Mouse (Mus musculus): ENCODE measurements around the gene Fam131a. TPM values are rescaled to one million over a fixed set of nuclear protein-coding genes. Genes with fewer than 3 reads are reported as not detected.

Gene Fam131a
- polyA plus RNA-seq, 1 experiment from 2014 or later: 32.7 TPM

DNA sequence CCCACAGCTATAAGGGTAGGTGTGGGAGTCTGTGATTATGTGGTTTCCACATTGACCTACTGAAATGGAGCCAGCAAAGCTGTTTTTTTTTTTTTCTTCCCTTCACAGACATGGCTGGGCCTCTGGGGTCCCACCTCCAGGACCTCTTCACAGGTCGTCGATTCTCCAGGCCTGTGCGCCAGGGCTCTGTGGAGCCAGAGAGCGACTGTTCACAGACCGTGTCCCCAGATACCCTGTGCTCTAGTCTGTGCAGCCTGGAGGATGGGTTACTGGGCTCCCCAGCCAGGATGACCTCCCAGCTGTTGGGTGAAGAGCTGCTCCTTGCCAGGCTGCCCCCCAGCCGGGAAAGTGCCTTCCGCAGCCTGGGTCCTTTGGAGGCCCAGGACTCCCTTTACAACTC lies 8.3 kb downstream of the Fam131a start:
- peaks cover 65% of the 10 kb centered on the region for H3K36me3 ChIP-seq
- ATAC-seq (ENCODE audit: low FRiP score): no peak; the same call in 1 of the 2 replicates
- H3K4me3 ChIP-seq: no peak overlapping the region
- H3K4me2 ChIP-seq: no peak overlapping the region
- peaks cover 33% of the 10 kb centered on the region for H3K4me1 ChIP-seq (replicated peaks)
- peak overlapping the region; percentile 77 for H3K27ac ChIP-seq
- peak overlapping the region; percentile 60 for H3K9ac ChIP-seq
- no peaks in the 10 kb centered on the region for H3K27me3 ChIP-seq
- no peaks in the 10 kb centered on the region for H3K9me3 ChIP-seq
- WGBS: 31% methylated on average over 7 of the region's 7 CpGs

DNA sequence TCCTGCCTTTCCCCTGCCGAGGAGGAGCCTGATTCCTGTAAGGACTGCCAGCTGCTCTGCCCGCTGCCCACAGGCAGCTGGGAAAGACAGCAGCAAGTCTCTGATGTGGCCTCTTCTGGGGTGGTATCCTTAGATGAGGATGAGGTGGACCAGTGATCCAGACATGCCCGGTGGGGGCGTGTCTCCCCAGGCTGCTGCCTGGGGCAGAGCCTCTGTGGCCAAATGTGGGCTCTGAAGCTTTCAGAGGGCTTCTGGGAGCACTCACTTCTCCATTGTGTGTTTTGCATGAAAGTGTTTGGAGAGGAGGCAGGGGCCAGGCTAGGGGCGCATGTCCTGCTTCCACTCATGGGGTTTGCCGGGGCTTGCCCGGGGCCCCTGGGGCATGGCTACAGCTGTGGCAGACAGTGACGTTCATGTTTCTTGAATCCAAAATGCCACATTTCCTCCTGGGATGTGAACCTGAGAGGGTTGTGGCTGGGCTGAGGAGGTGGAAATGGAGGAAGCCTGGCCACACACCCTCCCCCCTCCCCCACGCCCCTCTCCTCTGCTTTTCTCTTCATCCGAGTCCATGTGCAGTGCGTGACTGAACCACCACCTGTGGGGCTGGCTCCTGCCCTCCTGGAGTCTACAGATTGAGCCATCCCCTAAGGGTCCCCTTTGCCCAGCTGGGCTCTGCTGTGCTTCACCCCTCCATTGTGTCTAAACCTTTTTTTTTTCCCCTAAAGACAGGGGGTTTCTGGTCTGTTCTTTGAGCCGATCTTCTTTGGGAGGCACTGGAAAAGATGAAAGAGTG lies 8.9 kb downstream of the Fam131a start:
- H3K4me1 ChIP-seq (replicated peaks): peaks cover 27% of the 10 kb centered on the region
- H3K4me3 ChIP-seq: no peak overlapping the region
- peak overlapping the region; percentile 60 for H3K9ac ChIP-seq
- H3K4me2 ChIP-seq: 0 out of 2 replicates have a peak overlapping the region, but pooled peaks have one; percentile 25
- H3K27ac ChIP-seq: peak overlapping the region; percentile 77
- H3K36me3 ChIP-seq: peaks cover 71% of the 10 kb centered on the region
- no peaks in the 10 kb centered on the region for H3K27me3 ChIP-seq
- peak; percentile 30; the same call in 1 of the 2 replicates for ATAC-seq (ENCODE audit: low FRiP score)
- H3K9me3 ChIP-seq: no peaks in the 10 kb centered on the region
- WGBS: 8% methylated on average over 12 of the region's 12 CpGs

- H3K36me3 ChIP-seq: peaks cover 77% of the 10 kb centered on the region
- peak; percentile 33 for ATAC-seq (ENCODE audit: low FRiP score)
- H3K9me3 ChIP-seq: no peaks in the 10 kb centered on the region
- H3K4me1 ChIP-seq (replicated peaks): peaks cover 27% of the 10 kb centered on the region
- H3K4me2 ChIP-seq: no peak overlapping the region
- H3K9ac ChIP-seq: peak overlapping the region; percentile 55; the same call in 1 of the 2 replicates
- H3K4me3 ChIP-seq: no peak overlapping the region
- WGBS: 5% methylated on average over 8 of the region's 8 CpGs
- peak overlapping the region; percentile 77; the same call in 1 of the 2 replicates for H3K27ac ChIP-seq
- H3K27me3 ChIP-seq: no peaks in the 10 kb centered on the region
These were observed 9.5 kb downstream of the Fam131a start for GRCm38 (mm10) chr16:20702522-20702893.

DNA sequence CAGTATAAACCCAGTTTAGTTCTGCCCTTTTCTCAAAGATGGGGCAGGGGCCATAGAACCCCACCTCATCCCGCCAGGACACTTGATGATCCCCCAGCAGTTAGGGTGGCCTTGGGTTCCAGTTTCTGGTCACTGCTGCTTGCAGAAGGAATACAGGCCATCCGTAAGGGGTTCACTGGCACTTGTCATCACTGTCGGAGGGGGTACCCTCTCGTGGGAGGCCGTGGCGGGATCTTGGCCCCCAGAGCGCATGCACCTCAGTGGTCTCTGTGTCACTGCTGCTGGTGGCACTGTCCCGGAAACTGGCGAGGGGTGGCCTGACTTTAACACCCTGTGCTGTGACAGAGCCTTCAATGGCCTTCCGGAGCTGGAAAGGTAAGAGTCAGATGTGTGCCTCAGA lies 10.0 kb downstream of the Fam131a start:
- Histone ChIP-seq H3K27ac (no peak overlapping the region), H3K27me3 (no peaks in the 10 kb centered on the region), H3K4me2 (no peak overlapping the region), H3K9me3 (no peaks in the 10 kb centered on the region), H3K4me1 (replicated peaks) (peaks cover 27% of the 10 kb centered on the region), H3K4me3 (no peak overlapping the region), H3K36me3 (peaks cover 82% of the 10 kb centered on the region), H3K9ac (no peak overlapping the region)
- no peak for ATAC-seq (ENCODE audit: low FRiP score)
- 91% methylated on average over 10 of the region's 10 CpGs for WGBS

DNA sequence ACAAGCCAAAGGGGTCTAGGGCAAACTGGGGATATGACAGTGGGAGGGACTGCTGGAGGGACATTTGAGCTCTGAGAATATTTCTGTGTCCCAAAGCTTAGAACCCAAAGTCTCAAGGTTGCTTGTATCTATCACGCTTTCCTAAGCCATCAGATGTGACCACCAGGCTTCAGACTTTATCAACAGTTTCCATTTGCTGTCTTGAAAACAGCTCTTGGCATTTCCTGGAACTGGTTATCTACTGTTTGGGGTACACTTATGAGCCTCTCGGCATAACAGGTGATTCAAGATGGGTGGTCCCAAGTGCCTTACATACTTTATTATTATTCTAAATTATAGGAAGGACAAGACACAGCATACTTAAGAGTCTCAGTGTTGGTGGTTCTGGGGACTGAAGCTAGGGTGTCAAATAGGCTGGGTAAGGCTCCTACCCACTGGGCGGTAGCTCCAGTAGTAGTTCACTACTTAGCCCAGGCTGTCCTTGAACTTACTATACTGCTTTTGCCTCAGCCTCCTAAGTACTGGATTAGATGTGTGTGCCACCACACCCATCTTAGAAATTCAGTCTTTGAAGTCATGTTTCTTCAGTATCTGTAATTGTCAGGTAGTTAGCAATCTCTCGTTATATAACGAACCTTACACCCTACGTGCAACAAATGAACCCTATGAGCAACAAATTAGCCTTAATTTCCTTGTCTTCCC lies 10.8 kb downstream of the Fam131a start:
- no peak overlapping the region for H3K4me3 ChIP-seq
- peaks cover 82% of the 10 kb centered on the region for H3K36me3 ChIP-seq
- no peak overlapping the region for H3K27ac ChIP-seq
- no peak overlapping the region for H3K4me2 ChIP-seq
- ATAC-seq (ENCODE audit: low FRiP score): no peak
- no peaks in the 10 kb centered on the region for H3K9me3 ChIP-seq
- WGBS: 95% methylated on average over 6 of the region's 6 CpGs
- H3K9ac ChIP-seq: no peak overlapping the region
- H3K4me1 ChIP-seq (replicated peaks): peaks cover 27% of the 10 kb centered on the region
- H3K27me3 ChIP-seq: no peaks in the 10 kb centered on the region

- Histone ChIP-seq H3K27ac (no peak overlapping the region), H3K9ac (no peak overlapping the region), H3K4me2 (no peak overlapping the region), H3K27me3 (no peaks in the 10 kb centered on the region), H3K4me3 (no peak overlapping the region), H3K36me3 (peaks cover 82% of the 10 kb centered on the region), H3K4me1 (replicated peaks) (peaks cover 21% of the 10 kb centered on the region), H3K9me3 (no peaks in the 10 kb centered on the region)
- ATAC-seq (ENCODE audit: low FRiP score): no peak
- 73% methylated on average over 3 of the region's 3 CpGs for WGBS
These were observed 12.7 kb downstream of the Fam131a start for GRCm38 (mm10) chr16:20705786-20706185.

DNA sequence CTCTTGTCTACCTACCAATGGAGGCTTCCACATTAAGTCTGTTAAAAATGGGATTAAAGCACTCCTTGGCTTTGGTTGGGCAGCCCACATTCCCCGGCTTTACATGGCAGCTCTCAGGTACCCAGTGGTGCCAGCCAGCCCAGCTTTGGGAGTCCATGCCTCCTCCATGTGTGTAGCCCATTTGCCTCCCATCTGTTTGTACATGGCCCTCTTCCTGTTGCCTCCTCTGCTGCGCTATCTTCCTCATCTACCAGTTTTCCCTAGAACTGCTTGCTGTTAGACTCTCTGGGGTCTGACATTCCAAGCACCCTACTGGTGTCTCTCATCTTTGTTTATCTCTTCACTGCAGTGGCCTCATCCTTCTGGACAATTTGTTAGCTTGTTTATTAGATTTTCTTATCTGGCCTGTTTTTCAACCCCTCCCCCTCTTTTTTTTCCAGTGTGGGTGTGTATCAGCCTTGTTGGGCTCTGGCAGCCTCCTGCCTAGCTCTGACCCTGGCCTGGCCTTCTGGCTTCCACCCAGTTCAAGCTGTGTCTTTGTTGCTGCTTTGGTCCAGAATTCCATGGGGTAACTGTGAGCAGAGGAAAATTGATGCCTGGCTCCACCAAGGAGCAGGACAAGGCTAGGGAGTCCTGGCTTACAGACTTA lies 13.5 kb downstream of the Fam131a start:
- 87% methylated on average over 2 of the region's 2 CpGs for WGBS
- no peak for ATAC-seq (ENCODE audit: low FRiP score)
- no peak overlapping the region for H3K4me3 ChIP-seq
- peaks cover 86% of the 10 kb centered on the region for H3K36me3 ChIP-seq
- no peaks in the 10 kb centered on the region for H3K9me3 ChIP-seq
- H3K27me3 ChIP-seq: no peaks in the 10 kb centered on the region
- peaks cover 16% of the 10 kb centered on the region for H3K4me1 ChIP-seq (replicated peaks)
- no peak overlapping the region for H3K27ac ChIP-seq
- no peak overlapping the region for H3K4me2 ChIP-seq
- no peak overlapping the region for H3K9ac ChIP-seq

DNA sequence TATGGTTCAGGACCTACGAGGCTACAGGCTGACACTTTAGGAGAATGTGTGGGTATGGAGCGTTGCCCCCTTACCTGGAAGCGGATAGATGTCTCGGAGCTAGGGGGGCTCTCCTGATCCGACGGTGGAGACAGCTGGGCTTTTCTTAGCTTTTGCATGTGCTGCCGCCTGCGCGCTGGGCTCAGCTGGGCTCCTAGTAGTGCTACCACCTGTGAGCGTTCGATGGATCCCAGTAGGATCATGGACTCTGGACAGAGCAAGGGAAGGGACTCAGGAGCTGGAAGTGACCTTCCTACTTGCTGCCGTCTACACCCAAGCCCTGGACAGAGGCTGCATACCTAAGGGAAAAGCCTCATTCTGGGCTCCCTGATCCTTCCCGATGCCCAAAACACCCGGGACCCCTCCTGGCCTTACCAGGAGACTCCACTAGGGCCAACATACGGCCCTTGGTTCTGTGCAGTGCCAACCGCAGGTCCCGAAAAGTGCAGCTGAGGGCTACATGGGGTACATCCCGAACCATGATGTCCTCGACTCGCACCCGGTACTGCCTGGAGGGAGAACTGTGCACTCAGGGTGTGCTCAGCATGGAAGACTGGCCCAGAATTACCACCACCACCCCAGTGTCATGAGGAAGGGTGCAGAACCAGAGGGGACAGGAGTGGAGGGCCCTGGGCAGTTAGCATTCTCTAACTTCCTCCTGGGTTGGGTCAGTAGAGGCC lies 15.3 kb downstream of the Fam131a start:
- Histone ChIP-seq H3K36me3 (peaks cover 95% of the 10 kb centered on the region), H3K27me3 (no peaks in the 10 kb centered on the region), H3K4me2 (no peak overlapping the region), H3K4me3 (no peak overlapping the region), H3K9me3 (no peaks in the 10 kb centered on the region), H3K27ac (no peak overlapping the region), H3K9ac (no peak overlapping the region), H3K4me1 (replicated peaks) (peaks cover under 1% of the 10 kb centered on the region)
- 92% methylated on average over 21 of the region's 21 CpGs for WGBS
- ATAC-seq (ENCODE audit: low FRiP score): no peak; the same call in 1 of the 2 replicates

DNA sequence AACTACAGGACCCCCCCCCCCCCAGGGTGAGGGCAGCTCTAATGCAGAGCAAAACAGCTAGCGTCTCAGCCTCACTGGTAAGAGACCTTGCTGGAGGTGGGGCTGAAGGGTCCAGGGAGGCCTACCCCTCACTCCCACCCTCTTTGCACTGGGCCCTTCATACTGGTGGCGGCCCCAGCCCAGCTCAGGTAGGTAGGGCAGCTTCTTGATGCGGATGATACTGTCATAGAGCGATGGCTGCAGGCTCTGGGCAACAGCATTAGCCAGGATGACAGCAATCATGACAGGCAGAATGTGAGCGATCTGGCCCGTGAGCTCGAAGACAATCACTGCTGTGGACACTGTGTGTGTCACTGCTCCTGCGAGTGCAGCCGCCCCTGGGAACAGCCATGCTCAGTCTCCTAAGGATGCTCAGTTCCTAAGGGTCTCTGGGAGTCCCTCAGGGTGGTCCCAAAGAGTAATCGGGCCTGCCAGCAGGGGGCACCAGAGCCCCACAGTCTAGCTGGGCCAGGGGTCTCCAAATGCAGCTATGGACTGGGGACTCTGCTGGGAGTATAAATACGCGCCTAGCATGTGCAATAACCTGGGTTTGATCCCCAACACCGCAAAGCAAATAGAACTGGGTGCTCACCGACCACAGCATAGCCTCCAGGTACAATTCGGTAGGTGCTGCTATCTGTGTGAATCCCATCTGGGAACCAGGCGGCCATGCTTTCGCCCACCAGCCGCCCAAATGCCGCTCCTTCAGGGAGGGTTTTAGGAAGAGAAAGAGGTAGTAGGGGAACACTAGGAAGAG lies 16.1 kb downstream of the Fam131a start:
- H3K9ac ChIP-seq: peak overlapping the region; percentile 19; the same call in 1 of the 2 replicates
- H3K4me3 ChIP-seq: no peak overlapping the region
- H3K36me3 ChIP-seq: peaks cover 91% of the 10 kb centered on the region
- H3K4me2 ChIP-seq: no peak overlapping the region
- H3K27me3 ChIP-seq: no peaks in the 10 kb centered on the region
- no peaks in the 10 kb centered on the region for H3K9me3 ChIP-seq
- peaks cover 8% of the 10 kb centered on the region for H3K4me1 ChIP-seq (replicated peaks)
- no peak overlapping the region for H3K27ac ChIP-seq
- ATAC-seq (ENCODE audit: low FRiP score): peak; percentile 26; the same call in 1 of the 2 replicates
- 79% methylated on average over 19 of the region's 19 CpGs for WGBS

GRCm38 (mm10) chr16:20710370-20710769 lies 17.3 kb downstream of the Fam131a start:
- 95% methylated on average over 11 of the region's 11 CpGs for WGBS
- Histone ChIP-seq H3K4me3 (no peak overlapping the region), H3K4me1 (replicated peaks) (peaks cover 20% of the 10 kb centered on the region), H3K9ac (no peak overlapping the region), H3K27ac (no peak overlapping the region), H3K36me3 (peaks cover 80% of the 10 kb centered on the region), H3K4me2 (no peak overlapping the region), H3K27me3 (no peaks in the 10 kb centered on the region), H3K9me3 (no peaks in the 10 kb centered on the region)
- no peak for ATAC-seq (ENCODE audit: low FRiP score)

- Histone ChIP-seq H3K27ac (no peak overlapping the region), H3K36me3 (peaks cover 76% of the 10 kb centered on the region), H3K4me1 (replicated peaks) (peaks cover 23% of the 10 kb centered on the region), H3K4me3 (no peak overlapping the region), H3K9me3 (no peaks in the 10 kb centered on the region), H3K9ac (no peak overlapping the region), H3K4me2 (no peak overlapping the region), H3K27me3 (no peaks in the 10 kb centered on the region)
- WGBS: 80% methylated on average over 4 of the region's 4 CpGs
- ATAC-seq (ENCODE audit: low FRiP score): no peak
These were observed 17.8 kb downstream of the Fam131a start for GRCm38 (mm10) chr16:20710810-20711209.
